Mouse (Mus musculus): ENCODE data around the gene Rnpepl1. TPM values are rescaled to one million over a fixed set of nuclear protein-coding genes. Genes with fewer than 3 reads are reported as not detected.
"Not testable (repeated sequence)": the region's sequence is repeated elsewhere in the genome, so short reads cannot be mapped to it uniquely, and the experiment has no call there.

Rnpepl1 gene
- polyA plus RNA-seq, 1 experiment from 2014 or later, result 16.1 TPM

DNA sequence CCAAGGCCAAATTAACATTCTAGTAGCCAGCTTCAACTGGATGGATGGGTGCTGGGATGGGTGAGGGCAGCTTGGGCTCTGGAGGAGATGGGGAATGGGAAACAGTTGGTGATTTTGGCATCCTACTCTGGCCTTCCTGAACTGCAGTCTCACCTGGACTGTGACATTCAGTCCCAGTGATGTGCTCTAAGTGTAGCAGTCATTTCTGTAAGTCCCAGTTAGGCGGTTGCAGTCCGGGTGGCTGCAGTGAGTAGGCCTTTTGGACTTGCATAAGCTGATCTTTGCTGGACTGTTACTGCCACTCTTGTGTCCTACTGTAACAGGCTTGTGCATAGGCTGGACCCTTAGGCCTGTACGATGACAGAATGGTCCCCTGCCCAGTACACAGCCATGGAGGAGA is 37.4 kb downstream of the Rnpepl1 start:
- WGBS, result 95% methylated on average over 3 of the region's 3 CpGs
- Histone ChIP-seq H3K4me3 (replicated peaks; ENCODE audit: low read length) (no peak overlapping the region), H3K36me3 (ENCODE audit: control insufficient read depth, insufficient read depth, low read length) (peaks cover 8% of the 10 kb centered on the region; the same call in 1 of the 2 replicates)

DNA sequence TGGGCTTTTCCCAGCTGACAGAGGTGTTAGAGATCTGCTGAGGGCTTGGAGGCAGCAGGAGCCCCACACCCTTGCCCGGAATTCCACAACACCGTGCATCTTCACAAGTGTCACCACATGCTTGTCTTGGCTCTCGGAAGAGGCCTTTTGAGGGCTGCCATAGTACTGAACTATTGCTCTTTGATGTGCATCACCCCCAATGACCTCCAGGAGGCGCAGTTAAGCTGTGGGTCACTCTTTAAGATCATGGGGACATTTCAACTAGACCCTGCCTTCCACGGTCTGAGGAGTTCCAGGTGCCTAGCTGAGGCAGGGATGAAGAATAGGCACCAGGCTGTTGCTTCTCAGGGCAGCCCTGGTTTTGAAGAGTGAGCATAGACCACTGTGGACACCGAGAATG is 38.8 kb downstream of the Rnpepl1 start:
- peak overlapping the region; percentile 41 for H3K4me3 ChIP-seq (replicated peaks; ENCODE audit: low read length)
- peaks cover 8% of the 10 kb centered on the region; the same call in 1 of the 2 replicates for H3K36me3 ChIP-seq (ENCODE audit: control insufficient read depth, insufficient read depth, low read length)
- ATAC-seq (ENCODE audit: insufficient read depth, low FRiP score), result no peak
- peak overlapping the region; percentile 4; the same call in 1 of the 2 replicates for H3K9ac ChIP-seq (ENCODE audit: low read length)
- no peaks in the 10 kb centered on the region for H3K27me3 ChIP-seq (ENCODE audit: control insufficient read depth, insufficient read depth, low read length)
- H3K4me2 ChIP-seq (ENCODE audit: low read depth, low read length), result peak overlapping the region; percentile 41
- H3K4me1 ChIP-seq (ENCODE audit: control insufficient read depth, insufficient read depth, low read length), result no peaks in the 10 kb centered on the region
- H3K9me3 ChIP-seq (replicated peaks; ENCODE audit: control insufficient read depth, low read length), result no peaks in the 10 kb centered on the region
- H3K27ac ChIP-seq (ENCODE audit: low read length), result peak overlapping the region; percentile 90; the same call in 1 of the 2 replicates
- 53% methylated on average over 6 of the region's 6 CpGs for WGBS

More for the DNA sequence above, 37.4 kb downstream of the Rnpepl1 start:
- no peak overlapping the region for H3K4me2 ChIP-seq (ENCODE audit: low read depth, low read length)
- no peaks in the 10 kb centered on the region for H3K4me1 ChIP-seq (ENCODE audit: control insufficient read depth, insufficient read depth, low read length)
- ATAC-seq (ENCODE audit: insufficient read depth, low FRiP score), result no peak
- no peak overlapping the region for H3K27ac ChIP-seq (ENCODE audit: low read length)
- H3K9ac ChIP-seq (ENCODE audit: low read length), result no peak overlapping the region
- H3K9me3 ChIP-seq (replicated peaks; ENCODE audit: control insufficient read depth, low read length), result no peaks in the 10 kb centered on the region
- no peaks in the 10 kb centered on the region for H3K27me3 ChIP-seq (ENCODE audit: control insufficient read depth, insufficient read depth, low read length)

DNA sequence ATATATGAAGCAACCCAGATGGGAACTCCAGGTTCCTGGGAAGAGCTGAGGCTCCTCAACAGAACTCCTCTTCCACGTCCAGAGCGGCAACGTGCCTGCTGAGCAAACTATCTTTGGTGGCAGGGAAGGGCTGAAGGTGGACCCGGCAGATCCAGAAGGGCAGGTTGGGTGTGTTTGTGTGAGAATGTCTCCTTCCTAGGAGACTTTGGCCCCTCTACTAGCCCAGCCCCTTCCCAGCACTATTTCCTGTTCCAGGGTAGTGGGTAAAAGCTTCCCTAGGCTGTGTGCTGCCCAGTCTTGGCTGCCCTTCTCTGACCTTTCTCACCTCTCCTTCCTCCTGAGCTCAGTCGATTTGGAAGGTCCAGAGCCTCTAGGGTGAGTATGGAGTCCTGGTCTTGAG is 40.0 kb downstream of the Rnpepl1 start, which contains the start of gene Gpr35:
Gene Gpr35 (plus strand): TSS at position 259 of the 400 bp plus-strand sequence.
- H3K4me2 ChIP-seq (ENCODE audit: low read depth, low read length), result peak within 1 kb of the TSS; percentile 41
- H3K9ac ChIP-seq (ENCODE audit: low read length), result peak within 1 kb of the TSS; percentile 68

DNA sequence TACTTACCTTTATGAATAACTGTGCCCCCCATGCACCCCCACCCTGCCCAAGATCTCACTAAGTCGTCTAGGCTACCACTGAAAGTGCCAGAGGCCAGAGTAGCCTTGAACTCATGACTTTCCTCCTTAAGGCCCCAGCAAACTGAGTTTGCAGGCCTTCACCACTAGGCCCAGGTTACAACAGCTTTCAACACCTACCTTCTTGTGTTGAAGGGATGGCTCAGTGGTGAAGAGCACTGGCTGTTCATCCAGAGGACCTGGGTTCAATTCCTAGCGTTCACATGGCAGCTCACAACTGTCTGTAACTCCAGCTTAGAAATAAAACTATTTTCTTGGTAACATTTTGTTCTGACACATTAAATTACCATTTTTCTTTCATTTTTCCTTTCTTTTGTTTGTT is 43.1 kb downstream of the Rnpepl1 start:
- no peak overlapping the region for H3K9ac ChIP-seq (ENCODE audit: low read length)
- no peaks in the 10 kb centered on the region for H3K27me3 ChIP-seq (ENCODE audit: control insufficient read depth, insufficient read depth, low read length)
- no peaks in the 10 kb centered on the region for H3K4me1 ChIP-seq (ENCODE audit: control insufficient read depth, insufficient read depth, low read length)
- 69% methylated on average over 2 of the region's 2 CpGs for WGBS
- H3K4me3 ChIP-seq (replicated peaks; ENCODE audit: low read length), result no peak overlapping the region
- H3K27ac ChIP-seq (ENCODE audit: low read length), result no peak overlapping the region
- peaks cover 3% of the 10 kb centered on the region; the same call in 1 of the 2 replicates for H3K36me3 ChIP-seq (ENCODE audit: control insufficient read depth, insufficient read depth, low read length)
- no peak for ATAC-seq (ENCODE audit: insufficient read depth, low FRiP score)
- no peaks in the 10 kb centered on the region for H3K9me3 ChIP-seq (replicated peaks; ENCODE audit: control insufficient read depth, low read length)
- H3K4me2 ChIP-seq (ENCODE audit: low read depth, low read length), result no peak overlapping the region

More for the DNA sequence above, 40.0 kb downstream of the Rnpepl1 start, which contains the start of gene Gpr35:
- Histone ChIP-seq H3K9me3 (replicated peaks; ENCODE audit: control insufficient read depth, low read length) (no peaks in the 10 kb centered on the region), H3K4me1 (ENCODE audit: control insufficient read depth, insufficient read depth, low read length) (no peaks in the 10 kb centered on the region), H3K4me3 (replicated peaks; ENCODE audit: low read length) (peak within 1 kb of the TSS; percentile 41), H3K36me3 (ENCODE audit: control insufficient read depth, insufficient read depth, low read length) (peaks cover 3% of the 10 kb centered on the region; the same call in 1 of the 2 replicates), H3K27me3 (ENCODE audit: control insufficient read depth, insufficient read depth, low read length) (no peaks in the 10 kb centered on the region), H3K27ac (ENCODE audit: low read length) (peak within 1 kb of the TSS; percentile 90)
- 49% methylated on average over 5 of the region's 5 CpGs for WGBS
- ATAC-seq (ENCODE audit: insufficient read depth, low FRiP score), result peak; percentile 86

DNA sequence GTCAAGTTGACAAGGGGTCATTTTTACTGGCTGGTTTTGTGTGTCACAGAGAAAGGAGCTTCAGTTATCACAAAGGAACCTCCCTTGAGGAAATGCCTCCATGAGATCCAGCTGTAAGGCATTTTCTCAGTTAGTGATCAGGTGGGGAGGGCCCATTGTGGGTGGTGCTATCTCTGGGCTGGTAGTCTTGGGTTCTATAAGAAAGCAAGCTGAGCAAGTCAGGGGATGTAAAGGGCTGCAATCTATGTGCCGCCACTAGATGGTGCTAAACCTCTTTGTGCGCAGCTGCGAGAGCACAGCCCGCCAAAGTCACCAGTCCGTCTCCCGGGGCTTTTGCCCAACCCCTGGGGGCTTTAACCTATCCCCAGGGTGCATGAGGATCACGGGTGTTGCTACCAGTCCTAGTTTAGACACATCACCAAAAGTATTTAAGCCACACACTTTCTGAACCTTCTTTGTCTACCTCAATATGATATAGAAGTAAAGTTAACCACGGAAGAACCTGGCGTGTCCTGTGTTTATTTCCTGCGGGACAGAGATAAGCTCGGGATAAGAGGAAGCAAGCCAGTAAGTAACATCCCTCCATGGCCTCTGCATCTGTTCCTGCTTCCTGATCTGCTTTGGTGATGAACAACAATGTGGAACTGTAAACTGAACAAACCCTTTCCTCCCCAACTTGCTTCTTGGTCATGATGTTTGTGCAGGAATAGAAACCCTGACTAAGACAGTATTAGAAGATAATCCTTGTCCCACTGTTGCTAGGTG is 46.2 kb downstream of the Rnpepl1 start:
- not testable (repeated sequence) for H3K9me3 ChIP-seq (replicated peaks; ENCODE audit: control insufficient read depth, low read length); H3K36me3 ChIP-seq (ENCODE audit: control insufficient read depth, insufficient read depth, low read length); H3K4me1 ChIP-seq (ENCODE audit: control insufficient read depth, insufficient read depth, low read length); H3K27ac ChIP-seq (ENCODE audit: low read length); H3K9ac ChIP-seq (ENCODE audit: low read length); H3K27me3 ChIP-seq (ENCODE audit: control insufficient read depth, insufficient read depth, low read length)
- 4% methylated on average over 11 of the region's 11 CpGs for WGBS
- peak overlapping the region; percentile 26 for H3K4me3 ChIP-seq (replicated peaks; ENCODE audit: low read length)
- H3K4me2 ChIP-seq (ENCODE audit: low read depth, low read length), result peak overlapping the region; percentile 47; the same call in 1 of the 2 replicates
- ATAC-seq (ENCODE audit: insufficient read depth, low FRiP score), result 0 out of 2 replicates have a peak, but pooled peaks have one; percentile 29

DNA sequence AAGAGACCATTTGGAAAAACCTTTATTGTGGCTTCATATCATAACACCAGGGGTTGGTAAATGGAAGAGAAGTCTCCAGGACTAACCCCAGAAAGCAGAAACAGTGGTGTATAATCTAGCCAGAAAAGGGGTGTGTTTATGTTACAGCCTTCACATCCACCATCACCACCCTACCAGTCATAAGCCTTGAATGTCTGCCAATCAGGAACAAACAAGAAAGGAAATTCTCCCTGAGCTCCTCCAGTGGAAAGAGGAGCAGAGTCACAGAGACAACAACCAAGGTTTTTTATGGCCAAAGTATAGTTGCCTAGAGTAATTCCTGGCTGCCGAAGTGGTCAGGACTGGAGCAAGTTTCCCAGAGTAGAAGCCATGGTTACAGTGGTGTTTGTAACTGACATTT is 48.4 kb downstream of the Rnpepl1 start:
- Histone ChIP-seq H3K4me2 (ENCODE audit: low read depth, low read length) (no peak overlapping the region), H3K9ac (ENCODE audit: low read length) (no peak overlapping the region), H3K4me1 (ENCODE audit: control insufficient read depth, insufficient read depth, low read length) (no peaks in the 10 kb centered on the region), H3K27ac (ENCODE audit: low read length) (no peak overlapping the region), H3K9me3 (replicated peaks; ENCODE audit: control insufficient read depth, low read length) (no peaks in the 10 kb centered on the region), H3K36me3 (ENCODE audit: control insufficient read depth, insufficient read depth, low read length) (no peaks in the 10 kb centered on the region), H3K27me3 (ENCODE audit: control insufficient read depth, insufficient read depth, low read length) (no peaks in the 10 kb centered on the region), H3K4me3 (replicated peaks; ENCODE audit: low read length) (no peak overlapping the region)
- WGBS, result 86% methylated on average over 1 of the region's 1 CpGs
- no peak for ATAC-seq (ENCODE audit: insufficient read depth, low FRiP score)

DNA sequence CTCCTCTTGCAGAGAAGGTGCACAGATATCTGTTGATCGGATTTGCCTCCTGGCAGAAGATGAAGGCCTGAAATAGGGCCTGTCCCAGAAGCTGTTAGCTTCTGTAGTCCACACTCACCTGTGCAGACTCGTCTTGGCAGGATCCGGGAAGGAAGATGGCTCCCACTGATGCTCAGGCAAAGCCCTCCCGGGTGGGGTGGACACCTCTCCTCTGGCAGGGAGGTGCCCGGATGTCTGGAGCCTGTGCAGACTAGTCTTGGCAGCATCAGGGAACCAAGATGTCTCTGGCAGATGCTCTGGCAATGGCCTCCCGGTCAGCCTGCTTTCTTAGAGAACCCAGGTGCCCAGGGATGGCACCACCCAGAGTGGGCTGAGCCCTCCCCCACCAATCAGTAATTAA is 60.2 kb downstream of the Rnpepl1 start:
- not testable (repeated sequence) for H3K4me2 ChIP-seq (ENCODE audit: low read depth, low read length); H3K27me3 ChIP-seq (ENCODE audit: control insufficient read depth, insufficient read depth, low read length); H3K9ac ChIP-seq (ENCODE audit: low read length); H3K9me3 ChIP-seq (replicated peaks; ENCODE audit: control insufficient read depth, low read length); H3K4me1 ChIP-seq (ENCODE audit: control insufficient read depth, insufficient read depth, low read length); ATAC-seq (ENCODE audit: insufficient read depth, low FRiP score); H3K4me3 ChIP-seq (replicated peaks; ENCODE audit: low read length); H3K27ac ChIP-seq (ENCODE audit: low read length); H3K36me3 ChIP-seq (ENCODE audit: control insufficient read depth, insufficient read depth, low read length)
- 76% methylated on average over 6 of the region's 6 CpGs for WGBS

DNA sequence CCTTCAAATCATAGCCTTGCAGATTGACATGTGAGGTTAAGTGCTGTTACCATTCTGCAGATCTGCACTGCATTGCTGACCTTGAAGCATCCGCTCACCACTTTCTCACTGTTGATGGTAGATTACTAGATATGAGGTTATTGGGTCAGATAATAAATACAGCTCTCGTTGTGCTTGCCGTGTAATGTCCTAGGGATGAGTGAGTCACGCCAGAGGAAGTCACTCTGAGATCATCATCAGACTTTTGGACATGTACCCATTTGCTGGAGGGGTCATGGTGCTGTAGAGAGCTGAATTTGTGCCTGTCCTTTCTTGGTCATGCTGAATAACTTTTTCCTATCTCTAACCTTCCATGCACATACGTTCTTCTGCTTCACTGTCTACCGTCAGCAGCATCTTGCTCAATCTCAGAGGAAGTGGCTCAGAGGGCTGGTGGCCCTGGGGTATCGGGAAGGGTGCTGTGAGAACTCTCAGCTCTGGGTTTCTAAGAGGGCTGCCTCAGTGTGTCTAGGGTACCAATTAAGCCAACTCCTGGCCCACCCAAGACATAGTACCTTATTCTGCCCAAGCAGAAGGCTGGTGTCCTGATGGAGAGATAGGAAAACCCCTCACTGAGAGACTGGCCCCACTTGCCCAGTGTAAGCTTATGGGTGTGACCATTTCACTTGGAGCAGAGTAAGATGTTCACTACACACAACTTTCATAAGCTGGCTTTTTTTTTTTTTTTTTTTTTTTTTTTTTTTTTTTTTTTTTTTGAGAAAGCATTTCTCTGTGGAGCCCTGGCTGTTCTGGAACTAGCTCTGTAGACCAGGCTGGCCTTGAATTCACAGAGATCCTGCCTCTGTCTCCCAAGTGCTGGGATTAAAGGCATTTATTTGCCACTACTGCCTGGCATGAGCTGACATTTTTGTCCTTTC is 61.6 kb downstream of the Rnpepl1 start:
- no peaks in the 10 kb centered on the region for H3K36me3 ChIP-seq (ENCODE audit: control insufficient read depth, insufficient read depth, low read length)
- H3K27ac ChIP-seq (ENCODE audit: low read length), result no peak overlapping the region
- no peak overlapping the region for H3K4me3 ChIP-seq (replicated peaks; ENCODE audit: low read length)
- H3K9me3 ChIP-seq (replicated peaks; ENCODE audit: control insufficient read depth, low read length), result no peaks in the 10 kb centered on the region
- 77% methylated on average over 7 of the region's 7 CpGs for WGBS
- no peaks in the 10 kb centered on the region for H3K27me3 ChIP-seq (ENCODE audit: control insufficient read depth, insufficient read depth, low read length)
- H3K9ac ChIP-seq (ENCODE audit: low read length), result no peak overlapping the region
- peaks cover 9% of the 10 kb centered on the region for H3K4me1 ChIP-seq (ENCODE audit: control insufficient read depth, insufficient read depth, low read length)
- H3K4me2 ChIP-seq (ENCODE audit: low read depth, low read length), result no peak overlapping the region
- no peak for ATAC-seq (ENCODE audit: insufficient read depth, low FRiP score)

DNA sequence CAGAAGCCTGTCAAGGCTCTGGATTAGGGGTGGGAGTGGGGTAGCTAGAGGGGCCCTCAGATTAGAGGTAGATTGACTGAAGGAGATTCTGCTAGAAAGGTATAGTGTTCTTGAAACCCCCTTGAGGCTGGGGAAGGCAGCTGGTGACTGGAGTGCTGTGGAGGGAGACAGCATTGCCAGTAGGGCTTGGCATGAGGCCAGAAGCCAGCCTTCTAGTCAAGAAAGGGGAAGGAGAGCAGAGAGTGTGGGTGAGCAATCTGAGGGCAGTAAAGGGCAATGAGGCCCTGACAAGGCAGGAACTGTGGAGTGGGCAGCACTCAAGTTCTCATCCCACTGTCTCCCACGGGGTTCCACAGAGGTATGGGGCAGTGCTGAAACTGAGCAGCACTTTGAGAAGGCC is 62.3 kb downstream of the Rnpepl1 start:
- ATAC-seq (ENCODE audit: insufficient read depth, low FRiP score), result peak; percentile 44; the same call in 1 of the 2 replicates

More for the DNA sequence above, 62.3 kb downstream of the Rnpepl1 start:
- no peak overlapping the region for H3K4me2 ChIP-seq (ENCODE audit: low read depth, low read length)
- WGBS, result 25% methylated on average over 1 of the region's 1 CpGs
- no peaks in the 10 kb centered on the region for H3K36me3 ChIP-seq (ENCODE audit: control insufficient read depth, insufficient read depth, low read length)
- no peaks in the 10 kb centered on the region for H3K27me3 ChIP-seq (ENCODE audit: control insufficient read depth, insufficient read depth, low read length)
- H3K9ac ChIP-seq (ENCODE audit: low read length), result no peak overlapping the region
- peaks cover 9% of the 10 kb centered on the region for H3K4me1 ChIP-seq (ENCODE audit: control insufficient read depth, insufficient read depth, low read length)
- no peak overlapping the region for H3K27ac ChIP-seq (ENCODE audit: low read length)
- H3K4me3 ChIP-seq (replicated peaks; ENCODE audit: low read length), result no peak overlapping the region
- no peaks in the 10 kb centered on the region for H3K9me3 ChIP-seq (replicated peaks; ENCODE audit: control insufficient read depth, low read length)

All from stomach, embryonic 16.5 days (tissue).